Mouse (Mus musculus) adrenal gland, postnatal 4 days (tissue): Measurements from ENCODE around the gene Pde1c. TPM values are rescaled to one million over a fixed set of nuclear protein-coding genes. Genes with fewer than 3 reads are reported as not detected.

ENCODE experiments used
- DNase-seq, 2 experiments: peaks; one replicate each; pipeline ENCODE4 v3.0.0; 2021 to 2022; ENCODE audit warnings: low spot score in 2 of 2, mixed read lengths in 2 of 2
- total RNA-seq, 2 experiments: library from RNA; stranded (reverse); gene quantifications; 2 replicates each; pipeline ENCODE4 v1.2.3; 2021

Gene Pde1c
- total RNA-seq, 2 experiments from 2014 or later = 0.98 to 1.4 TPM

DNA sequence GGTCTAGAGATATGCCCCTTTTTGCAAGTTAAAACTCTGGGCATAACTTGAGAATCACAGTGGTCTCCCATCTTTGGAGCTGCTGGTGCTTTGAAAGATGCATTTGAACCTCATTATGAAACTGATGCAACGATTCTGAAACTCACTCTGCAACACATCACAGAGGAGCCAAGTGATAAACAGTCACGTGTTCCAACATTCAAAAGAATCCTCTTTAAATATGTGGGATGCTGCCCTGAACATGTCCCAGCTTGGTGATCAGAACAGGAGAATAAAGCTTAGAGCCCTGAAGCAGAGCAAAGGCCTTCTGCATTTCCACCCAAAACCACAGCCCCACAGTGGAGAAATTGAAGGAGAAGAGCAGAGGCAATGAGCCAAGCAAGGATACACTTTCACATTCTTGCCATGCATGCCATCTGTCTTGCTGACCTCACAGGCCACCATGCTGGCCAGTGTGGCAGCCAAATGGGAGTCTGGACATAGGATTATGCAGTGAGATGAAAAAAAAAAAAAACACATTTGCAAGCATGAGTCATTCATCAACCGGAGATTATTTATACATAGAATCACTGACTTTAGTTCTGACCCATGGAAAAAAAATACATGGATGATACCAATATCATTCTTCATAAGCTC, 233.0 kb downstream of the Pde1c start:
- DNase-seq = no peak

DNA sequence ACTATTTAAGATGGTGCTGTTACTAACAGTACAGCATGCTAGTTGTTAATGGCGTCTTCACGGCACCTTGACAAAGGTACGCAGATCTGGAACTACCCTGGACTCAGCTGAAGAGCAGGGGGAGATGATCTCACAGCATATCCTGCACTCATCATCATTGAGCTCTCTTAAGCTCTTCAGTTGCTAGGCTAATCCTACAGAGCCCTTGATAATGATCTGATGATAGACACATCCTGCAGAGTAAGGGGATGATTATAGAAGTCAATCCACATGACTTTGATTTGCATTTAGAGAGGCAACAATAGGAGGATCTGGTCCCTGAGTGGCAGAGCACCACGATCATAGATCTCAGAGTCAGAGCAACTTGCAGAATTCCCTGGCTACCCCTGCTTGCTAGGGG, 236.8 kb downstream of the Pde1c start:
- DNase-seq = no peak

DNA sequence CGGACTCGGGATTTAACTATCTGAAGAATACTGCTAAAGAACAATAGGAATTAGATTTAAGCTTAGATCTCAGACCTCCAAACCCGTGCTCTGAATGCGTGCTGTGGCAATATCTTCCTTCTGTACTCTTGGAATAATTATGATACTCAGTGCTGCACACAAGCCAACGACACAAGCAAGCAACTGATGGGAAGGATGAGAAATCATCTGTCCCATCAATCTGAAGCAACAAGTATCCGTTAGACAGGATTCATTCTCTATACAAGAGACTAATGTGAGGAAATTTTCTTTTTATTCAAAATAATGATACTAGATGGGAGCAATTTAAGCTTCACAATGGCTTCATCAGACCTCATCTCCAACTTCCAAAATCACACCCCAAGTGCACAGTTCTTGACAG, 237.5 kb downstream of the Pde1c start:
- no peak for DNase-seq

DNA sequence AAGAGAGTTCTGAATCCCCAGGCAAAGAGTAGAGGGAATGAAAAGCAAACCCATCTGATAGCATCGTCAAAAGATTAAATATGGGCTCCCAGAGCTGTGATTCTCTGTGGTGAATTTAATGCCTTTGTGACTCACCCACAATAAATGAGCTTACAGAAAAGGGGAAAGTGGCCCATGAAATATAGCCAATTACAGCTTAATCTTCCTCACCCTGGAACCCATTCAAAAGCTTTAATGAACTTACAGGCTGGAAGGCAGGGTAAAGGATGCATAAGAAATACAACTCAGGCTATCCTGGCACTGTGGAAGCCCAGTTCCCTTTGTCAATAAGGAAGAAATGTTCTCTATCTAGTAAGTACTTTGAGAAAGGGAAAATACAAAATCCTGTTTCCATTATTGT, 240.8 kb downstream of the Pde1c start:
- no peak for DNase-seq

DNA sequence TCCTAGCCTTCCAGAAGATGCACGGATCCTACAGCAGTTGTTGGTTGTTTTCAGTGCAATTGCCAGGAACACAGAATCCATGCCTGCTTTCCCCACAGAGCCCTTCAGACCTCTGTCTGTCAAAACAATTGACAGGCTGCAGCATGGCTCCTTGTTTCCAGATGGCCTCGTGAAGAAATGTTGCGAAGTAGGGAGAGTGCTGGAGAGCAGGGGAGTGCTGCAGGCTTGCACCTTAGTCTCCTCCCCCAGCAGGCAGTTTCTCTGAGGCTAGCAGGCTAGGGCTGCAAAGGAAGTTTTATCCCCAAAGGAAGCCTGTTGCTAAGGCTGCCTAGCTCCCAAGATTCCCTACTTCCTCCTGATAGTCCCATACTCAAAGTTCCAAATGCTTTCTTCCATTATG, 246.1 kb downstream of the Pde1c start:
- DNase-seq = no peak

DNA sequence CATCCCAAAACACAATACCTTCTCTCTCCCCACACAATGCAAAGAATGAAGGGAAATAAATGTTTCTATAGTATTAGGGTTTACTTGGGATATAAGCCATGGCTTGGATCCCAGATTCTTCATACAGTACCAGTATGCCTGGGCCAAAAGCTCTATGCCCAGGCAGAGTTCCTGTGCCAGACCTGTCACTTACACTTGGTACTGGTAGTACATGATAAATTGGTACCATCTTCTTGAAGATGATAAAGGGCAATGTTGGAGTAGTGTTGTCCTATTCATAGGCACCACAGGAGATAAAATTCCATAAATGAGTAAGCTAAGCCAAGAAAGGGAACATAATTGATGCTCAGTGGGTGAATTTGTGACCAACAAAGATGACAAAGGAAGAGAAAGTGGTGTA, 258.6 kb downstream of the Pde1c start:
- DNase-seq = no peak

DNA sequence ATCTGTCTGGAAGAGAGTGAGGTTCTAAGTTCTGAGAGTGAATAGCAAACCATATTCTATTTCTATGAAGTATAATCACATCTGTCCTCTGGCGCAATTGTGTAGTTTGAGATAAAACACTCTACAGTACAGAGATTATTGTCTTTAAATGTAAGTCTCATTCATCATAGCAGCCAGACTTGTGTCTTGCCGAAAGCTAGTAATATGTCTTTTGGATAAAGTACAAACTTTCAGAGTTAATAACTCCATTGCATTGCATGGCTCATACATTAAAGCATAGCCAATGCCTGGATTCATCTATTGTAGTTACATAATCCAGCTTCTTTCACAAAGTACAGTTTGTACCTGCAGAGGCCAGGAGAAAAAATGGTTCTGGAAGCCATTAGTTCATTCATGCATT, 262.8 kb downstream of the Pde1c start:
- DNase-seq = no peak

DNA sequence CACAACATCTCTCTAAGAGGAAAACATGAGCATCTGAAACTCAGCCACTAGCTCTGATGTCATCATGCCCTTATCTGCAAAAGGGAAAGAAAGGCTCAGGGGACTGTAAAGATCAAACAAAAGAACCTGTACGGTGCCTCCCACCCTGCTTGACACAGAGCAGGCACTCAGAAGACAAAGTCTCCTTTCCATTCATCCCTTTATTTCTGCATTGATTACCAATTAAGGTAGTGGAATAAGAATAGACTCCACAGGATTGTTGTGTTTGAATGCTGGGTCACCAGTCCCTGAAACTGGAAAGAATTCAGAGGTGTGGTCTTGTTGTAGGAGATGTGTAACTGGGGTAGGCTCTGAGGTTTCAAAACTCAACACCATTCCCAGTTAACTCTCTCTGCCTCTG, 276.7 kb downstream of the Pde1c start:
- no peak for DNase-seq

DNA sequence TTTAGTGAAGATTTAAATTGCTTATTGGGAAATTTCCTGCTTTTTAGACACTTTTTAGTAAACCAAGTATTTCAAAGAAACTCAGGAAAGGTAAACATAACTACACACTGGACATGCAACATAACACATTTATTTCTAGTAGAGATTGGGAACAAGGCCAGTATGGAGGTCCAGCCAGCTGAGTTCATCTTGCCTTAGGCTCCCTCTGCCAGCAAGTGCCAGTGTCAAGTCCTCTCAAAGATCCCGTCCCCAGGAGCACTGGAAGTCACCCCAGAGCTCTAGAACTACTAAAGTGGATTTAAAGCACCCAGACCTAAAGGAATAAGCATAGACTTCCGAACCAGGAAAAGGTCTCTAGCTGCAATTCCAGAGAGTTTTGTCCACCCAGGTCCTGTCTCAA, 279.6 kb downstream of the Pde1c start:
- no peak for DNase-seq

DNA sequence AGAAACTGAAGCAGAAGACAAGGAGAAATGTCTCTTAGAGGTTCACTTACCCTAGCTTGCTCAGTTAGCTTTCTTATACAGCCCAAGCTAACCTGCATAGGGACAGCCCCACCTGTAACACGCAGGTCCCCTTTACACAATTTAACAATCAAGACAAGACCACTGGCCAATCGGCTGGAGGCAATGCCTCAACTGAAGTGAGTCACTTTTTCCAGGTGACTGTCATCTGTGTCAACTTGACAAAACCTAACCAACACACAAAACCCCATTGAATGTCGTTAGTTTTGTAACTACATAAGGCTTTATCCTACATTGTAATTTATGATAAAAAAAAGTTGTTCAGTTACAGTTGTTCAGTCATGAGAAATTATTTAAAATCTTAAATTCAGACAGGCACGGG, 284.1 kb downstream of the Pde1c start:
- no peak for DNase-seq

DNA sequence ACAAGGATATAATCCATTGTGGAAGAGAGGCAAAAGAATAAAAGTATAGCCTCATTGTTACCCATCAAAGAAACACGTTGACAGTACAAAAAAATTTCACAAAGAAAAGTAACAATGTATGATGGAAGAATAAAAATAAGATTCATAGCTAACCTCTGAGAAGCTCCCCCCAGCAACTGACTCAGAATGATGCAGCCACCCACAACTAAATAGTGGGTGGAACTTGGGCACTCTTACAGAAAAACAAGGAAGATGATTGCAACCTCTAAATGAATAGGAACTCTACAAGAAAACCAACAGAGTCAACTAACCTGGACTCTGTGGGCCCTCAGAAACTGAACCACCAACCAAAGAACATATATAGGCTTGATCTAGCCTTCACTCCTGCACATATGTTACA, 293.4 kb downstream of the Pde1c start:
- DNase-seq = no peak

DNA sequence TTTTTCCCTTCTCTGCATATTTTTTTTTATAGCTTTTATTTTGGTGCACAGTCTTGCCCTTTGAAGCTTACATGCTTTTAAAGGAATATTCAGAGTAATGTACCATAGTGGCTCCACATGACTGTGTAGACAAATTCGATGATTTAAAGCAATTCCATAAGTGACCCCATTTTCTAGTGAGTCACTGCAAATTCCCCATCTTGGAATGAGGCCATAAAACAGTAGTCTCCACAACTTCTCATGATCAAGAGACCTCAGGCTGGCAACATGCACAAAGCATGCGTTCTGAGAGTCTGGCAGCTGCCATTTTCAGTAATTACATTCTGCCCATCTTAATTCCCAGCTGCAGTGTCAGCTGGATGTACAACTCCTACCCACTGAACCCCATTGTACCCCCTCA, 297.2 kb downstream of the Pde1c start:
- DNase-seq = no peak

DNA sequence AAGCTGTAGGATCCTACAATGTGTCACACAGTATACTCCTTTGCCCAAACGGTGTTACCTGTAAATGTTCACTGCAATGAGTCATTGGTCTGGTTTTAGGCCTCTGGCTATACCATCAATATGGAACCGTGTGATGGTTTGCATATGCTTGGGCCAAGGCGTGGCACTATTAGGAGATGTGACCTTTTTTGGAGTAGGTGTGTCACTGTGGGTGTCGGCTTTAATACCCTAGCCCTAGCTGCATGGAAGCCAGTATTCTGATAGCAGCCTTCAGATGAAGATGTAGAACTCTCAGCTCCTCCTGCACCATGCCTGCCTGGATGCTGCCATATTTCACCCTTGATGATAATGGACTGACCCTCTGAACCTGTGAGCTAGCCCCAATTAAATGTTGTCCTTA, 304.4 kb downstream of the Pde1c start:
- no peak for DNase-seq

DNA sequence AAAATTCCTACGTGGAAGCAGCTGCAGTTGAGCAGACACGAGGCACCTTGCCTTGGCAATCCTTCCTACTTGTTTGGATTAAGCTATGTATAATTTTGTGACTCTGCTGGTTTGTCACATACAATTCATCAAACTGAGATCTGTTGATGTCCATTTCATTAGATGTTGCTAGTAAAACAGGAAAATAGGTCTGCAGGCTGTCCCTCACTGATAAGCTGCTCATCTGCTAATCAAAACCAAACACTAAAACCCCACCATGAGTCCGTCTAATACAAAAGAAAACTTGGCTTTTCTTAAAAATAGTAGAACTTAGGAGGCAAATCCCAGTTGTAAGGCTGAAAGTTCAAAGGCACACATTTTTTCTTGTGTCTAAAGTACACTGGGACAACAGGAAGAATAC, 308.8 kb downstream of the Pde1c start:
- DNase-seq = no peak

DNA sequence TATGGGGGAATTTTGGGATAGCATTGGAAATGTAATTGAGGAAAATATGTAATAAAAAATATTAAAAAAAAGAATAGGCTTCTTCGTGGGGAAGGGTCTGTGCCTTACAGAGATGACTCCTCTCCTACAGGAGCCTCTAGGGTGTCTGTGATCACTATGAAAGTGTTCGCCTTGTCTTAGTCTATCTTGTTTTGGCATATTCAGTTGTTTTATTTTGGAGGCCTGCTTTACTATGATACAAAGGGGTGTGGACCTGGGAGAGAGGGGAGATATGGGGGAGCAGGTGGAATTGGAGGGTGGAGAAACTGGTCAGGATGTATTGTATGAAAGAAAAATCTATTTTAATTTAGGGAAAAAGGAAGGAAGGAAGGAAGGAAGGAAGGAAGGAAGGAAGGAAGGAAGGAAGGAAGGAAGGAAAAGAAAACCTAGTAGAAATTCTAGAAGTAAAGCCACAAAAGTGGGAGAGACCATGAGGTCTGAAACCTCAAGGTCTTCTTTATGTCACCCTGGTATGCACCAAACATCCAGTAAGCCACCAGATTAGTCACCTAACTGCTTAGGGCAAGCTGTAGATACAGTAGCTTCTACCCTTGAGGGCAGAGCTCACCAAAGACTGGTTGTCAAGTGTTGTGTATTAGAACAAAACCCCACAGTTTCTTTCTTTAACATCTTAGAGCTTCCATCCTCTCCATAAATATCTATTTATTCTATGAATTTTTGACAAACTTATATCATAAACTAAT, 311.2 kb downstream of the Pde1c start:
- DNase-seq = no peak

DNA sequence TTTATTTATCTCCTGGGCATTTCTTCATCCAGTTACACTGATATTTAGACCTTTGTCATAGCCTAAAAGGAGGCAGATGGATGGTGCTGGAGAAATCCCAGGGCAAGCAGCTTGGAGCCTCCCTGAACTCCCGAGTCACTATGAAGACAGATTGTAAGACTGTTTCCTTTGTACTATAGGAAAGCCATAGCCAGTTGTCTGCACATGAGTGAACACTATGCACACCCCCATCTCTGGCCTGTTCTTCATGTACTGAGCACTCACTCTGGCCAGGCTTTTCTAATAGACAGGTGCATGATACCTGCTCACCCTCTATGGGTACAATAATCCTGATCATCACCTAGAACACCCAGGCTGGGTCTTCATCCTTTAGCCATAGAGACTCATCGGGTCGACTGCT, 318.8 kb downstream of the Pde1c start:
- DNase-seq = no peak

DNA sequence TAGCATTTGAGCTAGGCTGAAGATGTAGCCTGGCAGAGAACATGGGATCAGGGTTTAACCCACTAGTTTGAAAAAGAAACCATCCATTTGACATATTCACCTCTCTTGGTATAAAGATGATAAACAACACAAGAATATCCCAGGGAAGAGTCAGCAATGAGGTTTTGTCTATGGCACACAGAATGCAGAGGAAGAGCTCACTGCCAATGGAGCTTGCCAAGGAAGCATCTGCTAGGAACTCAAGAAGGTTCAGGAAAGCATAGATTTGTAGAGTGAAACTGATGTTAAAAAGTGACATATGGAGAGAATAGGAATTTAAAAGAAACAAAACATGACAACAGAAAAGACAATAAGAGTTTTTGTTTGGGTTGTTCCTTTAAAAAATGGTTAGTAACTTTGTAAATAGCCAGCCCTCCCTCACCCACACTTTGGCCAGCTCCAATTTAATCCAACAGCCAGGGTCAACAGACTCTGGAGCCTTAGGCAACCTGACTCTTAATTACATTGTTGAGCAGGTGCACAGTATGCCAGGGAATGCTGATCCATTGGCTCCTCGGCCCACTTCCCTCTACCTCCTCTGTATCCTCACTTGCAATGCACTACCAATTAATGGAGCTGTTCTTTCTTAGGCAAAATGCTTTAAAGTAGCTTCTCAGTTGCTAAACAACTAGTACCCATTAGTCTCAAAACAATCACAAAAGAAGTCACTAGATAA, 377.3 kb downstream of the Pde1c start:
- DNase-seq = no peak

DNA sequence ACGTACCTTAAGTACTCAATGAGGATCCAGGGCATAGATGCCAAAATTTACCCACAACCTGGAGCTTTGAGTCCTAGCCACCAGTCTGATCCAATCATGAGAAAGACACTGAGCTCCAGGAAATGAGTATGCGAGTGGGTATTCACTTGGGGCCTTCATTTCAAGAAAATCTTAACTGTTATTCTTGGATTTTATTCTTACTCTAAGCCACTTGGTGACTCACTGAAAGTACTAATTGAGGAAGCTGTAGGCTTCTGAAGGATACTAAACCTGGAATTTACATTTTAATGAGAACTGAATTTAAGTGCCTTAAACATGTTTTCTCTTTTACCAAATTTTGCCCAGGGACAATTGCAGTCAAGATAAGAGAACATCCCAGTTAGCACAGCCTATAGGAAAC, 392.4 kb downstream of the Pde1c start:
- no peak for DNase-seq

DNA sequence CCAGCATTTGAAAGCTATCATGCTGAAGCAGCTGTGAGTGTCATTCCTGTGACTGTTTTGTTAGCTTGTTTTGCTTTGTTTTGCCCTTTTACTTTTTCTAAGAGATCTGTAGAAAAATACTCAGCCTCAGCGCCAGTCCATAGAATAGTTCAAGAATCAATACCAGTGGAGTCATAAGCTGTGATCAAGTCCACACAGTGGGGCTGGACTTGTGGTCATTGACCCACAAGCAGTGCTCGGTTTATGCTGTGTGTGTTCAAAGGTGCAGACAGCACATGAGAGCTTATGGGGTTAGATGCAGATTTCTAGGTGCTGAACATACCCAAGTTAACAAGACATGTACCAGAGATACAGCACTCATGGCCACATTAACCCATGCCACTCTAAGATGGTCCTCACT, 396.7 kb downstream of the Pde1c start:
- no peak for DNase-seq

DNA sequence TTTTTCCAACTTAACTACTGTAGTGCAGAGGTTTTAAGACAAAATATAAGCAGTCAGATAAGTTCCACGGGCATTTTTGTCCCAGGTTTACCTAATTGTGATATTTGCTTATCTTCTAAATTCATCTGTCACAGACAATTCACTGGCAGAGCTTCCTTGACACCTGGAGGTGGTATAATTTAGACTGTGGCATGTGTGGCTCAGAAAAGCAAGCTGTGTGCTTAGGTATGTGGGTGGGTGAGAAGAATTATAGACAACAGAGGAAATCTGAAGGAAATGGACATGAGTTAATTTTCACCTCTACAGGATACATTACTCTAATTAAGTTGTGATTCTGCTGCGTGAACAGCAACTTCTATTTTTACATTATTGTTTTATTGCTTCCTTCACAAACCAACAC, 400.2 kb downstream of the Pde1c start:
- no peak for DNase-seq

DNA sequence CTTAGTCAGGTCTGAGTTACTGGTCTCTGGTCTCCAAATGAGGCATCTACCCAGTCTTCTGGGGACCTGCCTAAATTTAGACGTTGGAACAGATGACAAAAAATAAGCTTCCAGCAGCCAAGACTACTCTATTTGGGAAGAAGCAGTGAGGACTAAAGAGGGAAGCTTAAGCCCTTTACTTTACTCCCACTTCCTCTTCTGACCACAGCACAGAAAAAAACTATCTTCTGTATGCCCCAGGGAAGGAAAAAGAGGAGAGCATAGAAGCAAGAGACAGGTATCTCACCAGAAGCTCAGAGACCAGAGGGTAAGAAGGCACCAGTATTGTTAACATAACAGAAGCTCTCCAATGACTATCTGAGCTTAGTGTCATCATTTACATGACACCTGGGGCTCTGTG, 410.7 kb downstream of the Pde1c start:
- DNase-seq = no peak

DNA sequence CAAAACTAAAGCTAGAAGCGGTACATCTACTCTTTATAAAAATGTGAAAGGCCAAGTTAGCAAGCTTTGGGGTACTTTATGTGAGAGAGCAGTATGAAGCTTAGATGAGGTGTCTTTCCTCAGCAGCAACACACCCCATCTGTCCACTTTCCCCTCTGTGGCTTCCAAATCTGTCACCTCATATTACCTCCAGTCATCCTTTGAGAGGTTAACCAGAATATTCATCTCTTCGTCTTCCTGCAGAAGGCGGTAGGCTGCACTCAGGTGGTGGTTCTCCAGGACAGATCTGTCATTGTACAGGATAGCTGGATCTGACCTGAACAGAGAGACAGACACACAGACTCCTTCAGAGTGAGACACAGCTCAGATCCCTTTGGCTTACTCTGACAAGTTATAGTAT, 412.1 kb downstream of the Pde1c start:
- no peak for DNase-seq
